Mouse (Mus musculus) retina, embryonic 14.5 days (tissue): ENCODE results near the gene Cpn1.

ENCODE experiments used
- DNase-seq: peaks from one replicate; pipeline ENCODE4 v3.0.0-alpha.2; 2015; ENCODE audit warnings: low spot score

Gene Cpn1

GRCm38 (mm10) chr19:43912775-43913486, 73.4 kb downstream of the Cpn1 start:
- DNase-seq: no peak

- DNase-seq: no peak
These were observed 79.9 kb downstream of the Cpn1 start for GRCm38 (mm10) chr19:43906492-43906891.
